Mouse (Mus musculus) CD8-positive naive resting alpha-beta T cell, adult 2 months (primary cell): Measurements from ENCODE around the gene Irf2bp2.

Source experiments
- DNase-seq, 2 experiments: peaks; one replicate each; pipeline ENCODE4 v3.0.0; 2022; ENCODE audit warnings: low read depth in 2 of 2, low spot score in 2 of 2

Irf2bp2 gene

DNA sequence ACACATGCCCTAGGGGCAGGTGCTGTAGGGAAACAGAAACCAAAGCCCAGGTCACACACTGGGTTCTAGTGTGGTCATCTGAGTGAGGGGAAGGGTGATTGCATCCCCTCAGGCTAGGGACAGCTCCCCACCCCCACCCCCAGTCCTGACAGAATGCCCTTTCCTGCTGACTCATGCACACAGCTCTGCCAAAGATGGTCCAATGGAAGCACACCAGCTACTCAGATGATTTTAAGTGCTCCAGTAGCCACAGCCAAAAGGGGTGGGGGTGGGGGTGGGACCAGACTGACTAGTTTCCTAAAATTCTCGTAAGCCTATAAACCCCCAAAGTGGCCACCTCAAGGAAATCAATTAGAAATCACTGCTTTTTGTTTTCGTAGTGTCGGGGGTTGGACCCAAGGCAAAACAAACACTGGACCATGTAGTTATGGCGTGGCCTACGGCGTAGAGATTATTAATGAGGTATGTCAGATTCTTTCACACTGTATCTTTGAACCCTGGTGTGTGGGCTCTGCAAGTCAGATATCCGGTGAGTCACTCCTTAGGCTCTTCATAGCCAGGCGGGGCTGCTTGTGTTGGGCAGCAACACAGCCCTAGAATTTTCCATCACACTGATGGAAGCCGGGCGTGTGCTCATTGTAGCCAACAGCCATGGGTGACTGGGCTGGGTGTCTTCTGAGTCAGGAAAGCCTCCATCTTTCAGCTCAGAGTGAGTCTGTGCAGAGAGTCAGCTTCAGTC is 54.3 kb downstream of the Irf2bp2 start:
- DNase-seq = no peak

DNA sequence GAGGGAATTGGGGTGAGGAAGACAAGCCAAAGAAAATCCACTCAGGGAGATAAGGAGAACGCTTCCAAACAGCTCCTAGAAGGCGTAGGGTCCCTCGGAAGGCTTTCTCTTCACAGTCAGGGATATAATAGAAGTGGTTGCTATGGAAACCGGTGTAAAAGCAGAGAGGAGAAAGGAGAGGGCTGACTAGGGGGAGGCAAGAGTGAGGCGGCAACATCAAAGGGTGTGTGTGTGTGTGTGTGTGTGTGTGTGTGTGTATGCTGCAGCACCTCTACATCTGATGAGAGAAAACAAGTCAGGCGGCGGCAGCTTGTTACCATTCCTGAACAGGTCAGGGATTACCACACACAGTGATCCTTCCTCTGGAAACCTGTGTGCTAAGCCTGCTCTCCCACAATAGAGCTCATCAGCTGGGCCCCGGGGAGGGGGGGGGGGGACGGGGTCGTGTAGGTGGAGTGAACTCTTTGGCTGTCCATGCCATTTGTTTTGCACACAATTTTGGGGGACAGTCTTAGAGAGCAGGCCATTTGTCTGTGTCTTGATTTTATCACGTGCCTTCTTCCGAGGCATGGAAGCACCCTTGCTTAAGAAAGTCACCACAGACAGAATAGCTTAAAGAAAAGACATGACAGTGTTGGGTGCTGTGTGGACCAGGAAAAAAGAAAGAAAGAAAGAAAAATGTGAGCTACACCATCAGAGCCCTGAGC is 55.0 kb downstream of the Irf2bp2 start:
- no peak for DNase-seq
